Mouse (Mus musculus) bone marrow, adult 2 months (tissue): ENCODE measurements around the gene St3gal5. TPM values are rescaled to one million over a fixed set of nuclear protein-coding genes. Genes with fewer than 3 reads are reported as not detected.

Experiments
- H3K27ac ChIP-seq: fragments of 200-500 bp; 2 replicates; pipeline ENCODE4 v1.5.1; 2012; ENCODE audit warnings: low read depth, mild to moderate bottlenecking, control low read depth, inconsistent platforms, low read length; ENCODE audit not compliant: control insufficient read depth, poor library complexity, insufficient read depth
- H3K4me1 ChIP-seq: fragments of 200-500 bp; 2 replicates; pipeline ENCODE4 v1.6.1; 2011; ENCODE audit warnings: low read length; ENCODE audit not compliant: control insufficient read depth, insufficient read depth
- H3K4me3 ChIP-seq: fragments of 200-500 bp; replicated peaks from 2 replicates; pipeline ENCODE3; 2011; ENCODE audit warnings: mild to moderate bottlenecking, low read depth, low read length, control low read depth; ENCODE audit not compliant: control insufficient read depth
- CTCF ChIP-seq: fragments of 200-500 bp; IDR thresholded peaks from 2 replicates; pipeline ENCODE4 v1.5.1; 2011; ENCODE audit warnings: low read length, control low read depth; ENCODE audit not compliant: control insufficient read depth, insufficient read depth
- POLR2A ChIP-seq: fragments of 200-500 bp; IDR thresholded peaks from 2 replicates; pipeline ENCODE4 v1.6.1; 2011; ENCODE audit warnings: low read depth, mild to moderate bottlenecking, control low read depth, low read length, borderline replicate concordance; ENCODE audit not compliant: control insufficient read depth
- WGBS: fragments of 180-500 bp; shearing (Covaris S2); methylation state at CpG from one replicate; pipeline ENCODE4 v1.1.7; 2018; 5-methylcytosine and 5-hydroxymethylcytosine counted together
- polyA plus RNA-seq: library from polyadenylated mRNA; stranded (reverse); fragments of >200 nt; gene quantifications from 2 replicates; pipeline ENCODE4 v1.2.4, GENCODE M21; 2011; ENCODE audit warnings: low replicate concordance; ENCODE audit not compliant: missing spikeins, insufficient read depth, insufficient read length

The St3gal5 gene
- polyA plus RNA-seq, 1 experiment = 203 TPM

DNA sequence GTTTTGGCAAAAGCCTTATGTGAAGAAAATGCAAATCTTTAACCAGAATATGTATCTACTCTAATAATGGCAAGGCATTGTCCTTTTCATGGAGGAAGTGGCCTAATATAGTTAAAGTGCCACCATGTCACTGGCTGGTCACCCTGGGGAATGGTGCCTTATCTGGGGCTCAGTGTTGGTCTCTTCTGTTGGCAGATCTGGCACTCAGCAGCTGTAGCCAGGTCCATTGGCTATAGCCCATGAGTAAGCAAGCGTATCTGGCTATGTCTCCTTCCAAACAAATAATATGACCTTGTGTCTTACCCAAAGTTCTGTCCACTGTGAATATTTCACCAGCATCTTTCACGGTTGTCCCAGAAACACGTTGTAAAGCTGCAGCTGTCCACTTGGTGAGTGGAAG, 74.0 kb downstream of the St3gal5 start:
- Histone ChIP-seq H3K4me1 (no peaks in the 10 kb centered on the region), H3K4me3 (no peak overlapping the region), H3K27ac (no peak overlapping the region)
- 80% methylated on average over 3 of the region's 3 CpGs for WGBS
- TF ChIP-seq POLR2A (no peak), CTCF (no peak)

DNA sequence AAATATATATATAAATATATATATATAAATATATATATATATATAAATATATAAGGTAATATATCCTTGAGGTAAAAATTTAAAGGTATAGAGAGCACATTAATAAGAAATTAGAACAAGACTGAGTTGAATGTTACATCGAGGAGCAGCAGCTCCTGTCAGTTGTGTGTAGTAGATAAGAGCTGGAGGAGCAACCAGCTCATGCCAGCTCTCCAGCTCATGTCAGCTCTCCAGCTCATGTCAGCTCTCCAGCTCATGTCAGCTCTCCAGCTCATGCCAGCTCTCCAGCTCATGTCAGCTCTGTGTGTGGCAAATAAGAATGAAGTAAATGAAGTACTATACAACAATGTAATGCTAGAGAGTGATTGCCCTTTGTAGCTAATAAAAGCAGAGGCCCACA, 76.0 kb downstream of the St3gal5 start:
- WGBS = 66% methylated on average over 1 of the region's 1 CpGs
- no peak for TF ChIP-seq CTCF
- no peak for TF ChIP-seq POLR2A

DNA sequence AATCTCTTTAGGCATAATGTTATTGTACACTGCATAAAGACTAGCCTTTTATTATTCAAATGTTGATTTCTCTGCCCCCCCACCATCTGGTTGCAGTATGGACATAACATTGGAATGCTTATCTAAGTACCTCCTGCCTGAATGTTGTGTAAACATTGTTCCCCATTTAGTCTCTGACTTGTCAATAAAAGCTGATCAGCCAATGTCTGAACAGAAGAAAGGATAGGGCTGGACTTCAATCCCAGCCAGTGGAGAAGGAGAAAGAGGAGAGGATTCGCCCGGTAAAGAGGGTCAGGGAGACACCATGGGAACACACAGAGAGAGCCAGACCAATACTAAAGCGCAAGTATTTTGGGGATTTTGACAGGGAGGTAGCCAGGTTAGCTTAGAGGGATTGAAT, 78.0 kb downstream of the St3gal5 start:
- 80% methylated on average over 3 of the region's 3 CpGs for WGBS
- no peak overlapping the region for H3K4me3 ChIP-seq
- TF ChIP-seq POLR2A (no peak), CTCF (no peak)

More for the DNA sequence above, 76.0 kb downstream of the St3gal5 start:
- no peaks in the 10 kb centered on the region for H3K4me1 ChIP-seq
- H3K4me3 ChIP-seq = no peak overlapping the region
- no peak overlapping the region for H3K27ac ChIP-seq

DNA sequence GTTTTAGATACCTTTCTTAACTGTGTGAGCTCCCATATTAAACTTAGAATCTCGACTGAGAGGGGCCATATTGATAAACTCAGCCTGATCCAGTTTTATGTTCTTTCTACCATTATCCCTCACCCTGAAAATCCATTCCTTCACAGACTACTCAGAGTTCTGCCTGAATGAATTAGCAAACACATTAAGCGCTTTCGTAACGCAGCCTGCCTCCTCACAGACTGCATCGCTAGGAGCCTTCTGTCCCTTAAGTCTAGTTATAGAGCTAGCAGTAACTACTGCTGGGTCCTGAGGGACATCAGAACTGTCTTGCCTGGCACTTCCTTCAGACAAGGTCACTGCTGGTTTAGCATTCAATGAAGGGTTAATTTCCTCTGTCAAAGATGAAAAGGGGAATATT, 78.6 kb downstream of the St3gal5 start:
- H3K4me3 ChIP-seq = no peak overlapping the region
- TF ChIP-seq POLR2A (no peak), CTCF (no peak)
- no peaks in the 10 kb centered on the region for H3K4me1 ChIP-seq
- WGBS = 76% methylated on average over 5 of the region's 5 CpGs
- H3K27ac ChIP-seq = no peak overlapping the region

More for the DNA sequence above, 78.0 kb downstream of the St3gal5 start:
- Histone ChIP-seq H3K27ac (no peak overlapping the region), H3K4me1 (no peaks in the 10 kb centered on the region)

DNA sequence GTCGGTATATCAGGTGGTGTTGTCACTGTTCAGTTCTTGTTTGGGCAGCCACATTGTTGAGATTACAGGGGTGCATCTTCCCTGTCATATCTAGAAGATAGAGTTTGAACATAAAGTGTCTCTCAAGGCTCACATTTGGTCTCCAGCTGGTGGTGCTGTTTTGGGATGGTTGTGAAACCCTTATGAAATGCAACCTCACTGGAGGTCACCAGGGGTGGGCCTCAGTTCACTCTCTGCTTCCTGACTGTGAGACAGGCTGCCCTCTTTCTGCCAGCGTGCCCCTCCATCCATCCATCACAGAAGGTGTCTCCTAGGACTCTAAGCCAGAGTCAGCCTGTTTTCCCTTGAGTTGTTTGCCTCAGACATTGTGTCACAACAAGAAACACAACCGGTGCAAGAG, 80.0 kb downstream of the St3gal5 start:
- Histone ChIP-seq H3K4me3 (no peak overlapping the region), H3K4me1 (no peaks in the 10 kb centered on the region), H3K27ac (no peak overlapping the region)
- 66% methylated on average over 3 of the region's 3 CpGs for WGBS
- TF ChIP-seq CTCF = no peak
- no peak for TF ChIP-seq POLR2A

DNA sequence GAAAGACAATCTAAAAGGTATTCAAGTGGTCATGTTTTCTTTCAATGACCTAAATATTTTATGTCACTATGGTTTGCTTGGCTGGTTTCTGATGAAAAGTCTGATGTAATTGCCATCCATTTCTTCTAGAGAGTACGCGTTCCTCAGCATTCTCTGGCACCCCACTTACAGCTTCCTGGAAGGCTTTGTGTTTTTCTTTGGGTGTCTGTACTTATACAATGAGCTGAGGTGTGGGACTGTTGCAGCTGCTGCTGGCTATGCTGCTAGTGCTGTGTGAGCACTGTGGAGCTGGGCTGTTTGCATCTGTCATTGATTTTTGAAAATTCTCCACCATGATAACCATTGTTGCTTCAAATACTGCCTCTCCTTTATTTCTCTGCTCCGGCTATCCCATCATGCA, 81.6 kb downstream of the St3gal5 start:
- WGBS = 97% methylated on average over 3 of the region's 3 CpGs
- Histone ChIP-seq H3K4me3 (no peak overlapping the region), H3K27ac (no peak overlapping the region), H3K4me1 (no peaks in the 10 kb centered on the region)
- no peak for TF ChIP-seq POLR2A
- no peak for TF ChIP-seq CTCF

DNA sequence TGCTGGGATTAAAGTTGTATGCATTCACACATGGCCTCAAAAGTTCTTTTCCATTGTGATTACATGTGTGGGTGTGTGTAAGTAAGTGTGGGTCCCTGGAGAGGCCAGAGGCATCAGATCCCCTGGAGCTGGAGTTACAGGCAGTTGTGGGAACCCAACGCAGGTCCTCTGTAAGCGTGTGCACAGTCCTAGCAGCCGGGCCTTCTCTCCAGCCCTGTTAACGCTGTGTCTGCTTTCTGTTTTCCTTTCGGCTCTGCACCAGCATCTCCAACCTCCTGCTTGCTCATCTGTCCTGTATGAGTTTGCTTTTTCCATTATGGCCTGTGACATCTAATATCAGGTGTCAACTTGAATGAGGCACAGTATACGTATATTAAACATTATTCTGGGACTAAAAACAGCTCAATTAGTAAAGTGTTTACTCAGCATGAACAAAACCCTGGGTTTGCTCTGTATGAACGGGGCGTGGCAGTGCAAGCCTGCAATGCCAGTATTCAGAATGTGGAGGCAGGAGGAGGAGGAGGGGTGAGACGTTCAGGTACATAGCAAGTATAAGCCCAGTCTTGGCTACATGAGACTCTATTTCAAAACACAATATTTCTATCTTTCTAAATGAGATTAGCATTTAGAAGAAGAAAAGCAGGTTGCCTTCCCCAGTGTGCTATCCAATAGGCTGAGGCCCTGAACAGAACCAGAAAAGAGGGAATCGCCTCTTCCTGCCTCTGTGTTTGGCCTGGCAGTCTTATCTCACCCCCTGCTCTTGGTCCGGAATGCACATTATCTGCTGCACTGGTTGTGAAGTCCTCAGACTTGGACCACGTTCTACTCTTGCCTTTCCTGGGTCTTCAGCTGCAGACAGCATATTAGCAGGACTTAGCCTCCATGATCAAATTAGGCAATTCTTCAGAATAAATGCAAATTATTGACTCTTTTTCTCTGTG, 82.4 kb downstream of the St3gal5 start:
- no peaks in the 10 kb centered on the region for H3K4me1 ChIP-seq
- no peak overlapping the region for H3K27ac ChIP-seq
- TF ChIP-seq POLR2A = no peak
- TF ChIP-seq CTCF = no peak
- H3K4me3 ChIP-seq = no peak overlapping the region
- WGBS = 83% methylated on average over 12 of the region's 12 CpGs

DNA sequence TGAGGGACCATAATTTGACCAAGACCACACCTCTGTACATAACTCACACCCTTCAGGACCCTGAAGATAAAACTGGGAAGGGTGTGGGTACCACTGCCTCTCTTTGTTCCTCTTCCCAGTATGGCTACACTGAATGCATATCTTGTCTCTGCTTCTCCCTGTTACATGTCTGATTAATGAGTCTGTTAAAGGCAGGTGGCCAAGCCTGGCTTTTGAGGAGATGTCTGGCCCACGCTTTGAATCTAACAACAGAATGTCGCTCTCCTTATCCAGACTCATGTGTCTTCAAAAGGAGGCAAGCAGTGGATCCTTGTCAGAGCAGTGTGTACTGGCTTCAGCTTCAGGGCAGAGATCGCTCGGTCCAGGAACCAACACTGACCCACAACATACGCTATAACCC, 87.2 kb downstream of the St3gal5 start:
- Histone ChIP-seq H3K4me3 (no peak overlapping the region), H3K27ac (no peak overlapping the region), H3K4me1 (no peaks in the 10 kb centered on the region)
- 80% methylated on average over 5 of the region's 5 CpGs for WGBS
- no peak for TF ChIP-seq POLR2A
- TF ChIP-seq CTCF = no peak
